Mouse (Mus musculus) cortical plate, adult 2 months (tissue): ENCODE data around the gene Slc30a1. TPM values are rescaled to one million over a fixed set of nuclear protein-coding genes. Genes with fewer than 3 reads are reported as not detected.

Source experiments
- H3K27ac ChIP-seq: fragments of 200-500 bp; 2 replicates; pipeline ENCODE4 v1.5.1; 2012; ENCODE audit warnings: low read length, control low read depth, inconsistent platforms; ENCODE audit not compliant: insufficient read depth
- H3K4me1 ChIP-seq: fragments of 200-500 bp; 2 replicates; pipeline ENCODE4 v1.6.1; 2011; ENCODE audit warnings: low read length; ENCODE audit not compliant: control insufficient read depth, insufficient read depth
- H3K4me3 ChIP-seq: fragments of 200-500 bp; 2 replicates; pipeline ENCODE4 v1.5.1; 2011; ENCODE audit warnings: mild to moderate bottlenecking, low read length, control low read depth; ENCODE audit not compliant: insufficient read depth
- CTCF ChIP-seq: fragments of 200-500 bp; IDR thresholded peaks from 2 replicates; pipeline ENCODE4 v1.5.1; 2011; ENCODE audit warnings: mild to moderate bottlenecking, control low read depth, low read length; ENCODE audit not compliant: insufficient read depth; ENCODE audit errors: extremely low read depth
- POLR2A ChIP-seq: fragments of 200-500 bp; IDR thresholded peaks from 2 replicates; pipeline ENCODE4 v1.6.1; 2011; ENCODE audit warnings: mild to moderate bottlenecking, low read length, control low read depth; ENCODE audit not compliant: insufficient read depth; ENCODE audit errors: extremely low read depth
- polyA plus RNA-seq: library from polyadenylated mRNA; depleted of rRNA; stranded (reverse); fragments of >200 nt; gene quantifications from 2 replicates; pipeline ENCODE4 v1.2.3, GENCODE M21; 2012

The Slc30a1 gene
- polyA plus RNA-seq, 1 experiment: 18.6 TPM

GRCm38 (mm10) chr1:191894386-191894785 lies 12.2 kb upstream of the Slc30a1 start:
- H3K4me1 ChIP-seq: no peaks in the 10 kb centered on the region
- no peak overlapping the region for H3K4me3 ChIP-seq
- no peak overlapping the region for H3K27ac ChIP-seq
- TF ChIP-seq POLR2A (no peak), CTCF (no peak)

GRCm38 (mm10) chr1:191894857-191895256 lies 11.7 kb upstream of the Slc30a1 start:
- Histone ChIP-seq H3K4me1 (no peaks in the 10 kb centered on the region), H3K4me3 (no peak overlapping the region), H3K27ac (no peak overlapping the region)
- no peak for TF ChIP-seq POLR2A
- no peak for TF ChIP-seq CTCF

GRCm38 (mm10) chr1:191896806-191897552 lies 9.6 kb upstream of the Slc30a1 start:
- H3K27ac ChIP-seq: peak overlapping the region; percentile 10; the same call in 1 of the 2 replicates

GRCm38 (mm10) chr1:191905637-191906533 lies 682 bp upstream of the Slc30a1 start:
- peak overlapping the region; percentile 77 for H3K4me3 ChIP-seq
- H3K4me1 ChIP-seq: peaks cover 6% of the 10 kb centered on the region
- TF ChIP-seq CTCF: no peak
- TF ChIP-seq POLR2A: no peak
- H3K27ac ChIP-seq: 0 out of 2 replicates have a peak overlapping the region, but pooled peaks have one; percentile 55

More at GRCm38 (mm10) chr1:191896806-191897552, 9.6 kb upstream of the Slc30a1 start:
- Histone ChIP-seq H3K4me3 (no peak overlapping the region), H3K4me1 (no peaks in the 10 kb centered on the region)
- TF ChIP-seq CTCF (no peak), POLR2A (no peak)

GRCm38 (mm10) chr1:191907431-191907810 lies 854 bp downstream of the Slc30a1 start:
- Histone ChIP-seq H3K27ac (peak overlapping the region; percentile 96), H3K4me1 (peaks cover 8% of the 10 kb centered on the region), H3K4me3 (peak overlapping the region; percentile 77)
- TF ChIP-seq CTCF: peak; percentile 42
- no peak for TF ChIP-seq POLR2A

- TF ChIP-seq POLR2A (no peak), CTCF (no peak)
- peaks cover 8% of the 10 kb centered on the region for H3K4me1 ChIP-seq
- no peak overlapping the region for H3K27ac ChIP-seq
- H3K4me3 ChIP-seq: peak overlapping the region; percentile 77; the same call in 1 of the 2 replicates
Measured at GRCm38 (mm10) chr1:191908906-191909305, 2.3 kb downstream of the Slc30a1 start.

- H3K4me3 ChIP-seq: peak overlapping the region; percentile 77; the same call in 1 of the 2 replicates
- H3K4me1 ChIP-seq: peaks cover 8% of the 10 kb centered on the region
- TF ChIP-seq POLR2A: no peak
- TF ChIP-seq CTCF: no peak
- no peak overlapping the region for H3K27ac ChIP-seq
Measured at GRCm38 (mm10) chr1:191909316-191909715, 2.7 kb downstream of the Slc30a1 start.

- no peak for TF ChIP-seq POLR2A
- TF ChIP-seq CTCF: no peak
- H3K4me1 ChIP-seq: peaks cover 8% of the 10 kb centered on the region
- H3K4me3 ChIP-seq: no peak overlapping the region; the same call in 1 of the 2 replicates
- no peak overlapping the region for H3K27ac ChIP-seq
Measured at GRCm38 (mm10) chr1:191910646-191911045, 4.1 kb downstream of the Slc30a1 start.

- H3K4me1 ChIP-seq: peaks cover 8% of the 10 kb centered on the region
- no peak overlapping the region for H3K27ac ChIP-seq
- no peak overlapping the region for H3K4me3 ChIP-seq
- TF ChIP-seq CTCF (no peak), POLR2A (no peak)
Measured at GRCm38 (mm10) chr1:191911067-191911668, 4.6 kb downstream of the Slc30a1 start.

- Histone ChIP-seq H3K4me3 (no peak overlapping the region), H3K27ac (no peak overlapping the region), H3K4me1 (peaks cover 4% of the 10 kb centered on the region; the same call in 1 of the 2 replicates)
- no peak for TF ChIP-seq CTCF
- no peak for TF ChIP-seq POLR2A
Measured at GRCm38 (mm10) chr1:191914647-191915046, 8.1 kb downstream of the Slc30a1 start.
